Mouse (Mus musculus) 3134 (cell line): Measurements from ENCODE around the gene Ttc25.
A peak's percentile ranks its signal among the peaks of the same experiment; 100 is the strongest.
"Not testable (repeated sequence)": the region's sequence is repeated elsewhere in the genome, so short reads cannot be mapped to it uniquely, and the experiment has no call there.

Source experiments
- DNase-seq: peaks from one replicate; pipeline ENCODE4 v3.0.0-alpha.2; 2011; ENCODE audit warnings: low spot score; ENCODE audit not compliant: insufficient read length; ENCODE audit errors: extremely low read depth

Gene Ttc25

GRCm38 (mm10) chr11:100569789-100570188, 24.4 kb downstream of the Ttc25 start:
- peak; percentile 85 for DNase-seq

GRCm38 (mm10) chr11:100570430-100571201, 25.2 kb downstream of the Ttc25 start:
- DNase-seq = peak; percentile 52

- DNase-seq = no peak
Observed at GRCm38 (mm10) chr11:100571202-100571567, 25.8 kb downstream of the Ttc25 start.

- DNase-seq = no peak
Observed at GRCm38 (mm10) chr11:100574188-100574587, 28.8 kb downstream of the Ttc25 start.

- no peak for DNase-seq
Observed at GRCm38 (mm10) chr11:100574708-100575483, 29.5 kb downstream of the Ttc25 start, which contains the start of gene Cnp. Cnp (plus strand) TSS chr11:100574904.

- DNase-seq = no peak
Observed at GRCm38 (mm10) chr11:100575484-100575855, 30.1 kb downstream of the Ttc25 start.

- no peak for DNase-seq
Observed at GRCm38 (mm10) chr11:100576256-100576655, 30.8 kb downstream of the Ttc25 start.

- DNase-seq = no peak
Observed at GRCm38 (mm10) chr11:100577852-100578599, 32.6 kb downstream of the Ttc25 start.

- DNase-seq = no peak
Observed at GRCm38 (mm10) chr11:100579116-100579799, 33.9 kb downstream of the Ttc25 start.

- DNase-seq = no peak
Observed at GRCm38 (mm10) chr11:100580275-100580674, 34.9 kb downstream of the Ttc25 start.

- no peak for DNase-seq
Observed at GRCm38 (mm10) chr11:100581756-100582155, 36.3 kb downstream of the Ttc25 start.

GRCm38 (mm10) chr11:100582413-100582812, 37.0 kb downstream of the Ttc25 start:
- not testable (repeated sequence) for DNase-seq

- no peak for DNase-seq
Observed at GRCm38 (mm10) chr11:100582836-100583235, 37.4 kb downstream of the Ttc25 start.

GRCm38 (mm10) chr11:100584561-100584961, 39.2 kb downstream of the Ttc25 start:
- no peak for DNase-seq

GRCm38 (mm10) chr11:100585148-100585547, 39.7 kb downstream of the Ttc25 start:
- DNase-seq = no peak

- DNase-seq = no peak
Observed at GRCm38 (mm10) chr11:100588462-100588861, 43.1 kb downstream of the Ttc25 start.

- DNase-seq = no peak
Observed at GRCm38 (mm10) chr11:100592346-100593046, 47.1 kb downstream of the Ttc25 start.

- DNase-seq = no peak
Observed at GRCm38 (mm10) chr11:100594608-100595007, 49.2 kb downstream of the Ttc25 start.

- DNase-seq = no peak
Observed at GRCm38 (mm10) chr11:100595533-100595932, 50.1 kb downstream of the Ttc25 start.

GRCm38 (mm10) chr11:100598074-100598473, 52.7 kb downstream of the Ttc25 start:
- DNase-seq = no peak
